Comparison of ENCODE assay signal across 10 mouse cellular contexts in genomic region chr10:127530945-127531344, GRCm38 (mm10). TPM values are rescaled to one million over a fixed set of nuclear protein-coding genes. Genes with fewer than 3 reads are reported as not detected.
DNase-seq lines count a peak whose midpoint lies in the region; ATAC-seq lines count a peak whose summit lies in the region.
"Had no signal": no experiment of that assay in that cellular context is flagged by ENCODE, and none has a peak within 500 bp of the region (broad histone marks: within the 10 kb centered on the region; RNA-seq: fewer than 3 reads in every experiment).

No protein-coding gene starts in this region.

- peak overlapping the region; percentile 36 for H3K4me2 ChIP-seq in kidney, embryonic 16.5 days (replicated peaks; ENCODE audit: low read depth, low read length)
- peak overlapping the region; percentile 66 for H3K4me2 ChIP-seq in forebrain, embryonic 14.5 days (ENCODE audit: low read length)
- H3K4me2 ChIP-seq in limb, embryonic 12.5 days = peak overlapping the region; percentile 56
- H3K4me2 ChIP-seq in neural tube, embryonic 14.5 days (ENCODE audit: low read depth, low read length) = peak overlapping the region; percentile 86

- H3K27ac ChIP-seq in kidney, embryonic 16.5 days (ENCODE audit: low read length) = no peak overlapping the region
- H3K27ac ChIP-seq in forebrain, embryonic 14.5 days (ENCODE audit: low read depth, low read length) = no peak overlapping the region
- H3K27ac ChIP-seq in limb, embryonic 12.5 days = no peak overlapping the region
- H3K27ac ChIP-seq in neural tube, embryonic 14.5 days (ENCODE audit: low read depth, low read length) = peak overlapping the region; percentile 84

- H3K9ac ChIP-seq in kidney, embryonic 16.5 days (replicated peaks; ENCODE audit: low read length) = no peak overlapping the region
- H3K9ac ChIP-seq in forebrain, embryonic 14.5 days (ENCODE audit: low read length) = peak overlapping the region; percentile 45
- H3K9ac ChIP-seq in limb, embryonic 12.5 days (replicated peaks) = peak overlapping the region; percentile 23; the same call in 1 of the 2 replicates
- H3K9ac ChIP-seq in neural tube, embryonic 14.5 days (replicated peaks; ENCODE audit: low read depth, low read length) = peak overlapping the region; percentile 48

- peaks cover 37% of the 10 kb centered on the region for H3K4me1 ChIP-seq in kidney, embryonic 16.5 days (ENCODE audit: insufficient read depth, low read length)
- H3K4me1 ChIP-seq in forebrain, embryonic 14.5 days (ENCODE audit: control insufficient read depth, insufficient read depth, low read length) = peaks cover 60% of the 10 kb centered on the region
- H3K4me1 ChIP-seq in limb, embryonic 12.5 days (replicated peaks) = peaks cover 89% of the 10 kb centered on the region
- peaks cover 80% of the 10 kb centered on the region for H3K4me1 ChIP-seq in neural tube, embryonic 14.5 days (ENCODE audit: control insufficient read depth, insufficient read depth, low read length)

- DNase-seq in kidney, adult 18-20 months = no peak
- DNase-seq in forebrain, embryonic 14.5 days (ENCODE audit: low spot score) = no peak
- DNase-seq in ovary, postnatal 10 days (ENCODE audit: low spot score) = no peak
- DNase-seq in adrenal gland, postnatal 10 days = no peak
- DNase-seq: layer of hippocampus, postnatal 36 days; thymus, postnatal 36 days had no signal

- no peak overlapping the region; the same call in 1 of the 2 replicates for H3K4me3 ChIP-seq in kidney, embryonic 16.5 days (ENCODE audit: low read length)
- H3K4me3 ChIP-seq in forebrain, embryonic 14.5 days (ENCODE audit: low read depth, low read length) = peak overlapping the region; percentile 21
- H3K4me3 ChIP-seq in limb, embryonic 12.5 days (replicated peaks) = peak overlapping the region; percentile 28
- H3K4me3 ChIP-seq in neural tube, embryonic 14.5 days (ENCODE audit: low read depth, low read length) = peak overlapping the region; percentile 67
- H3K4me3 ChIP-seq: myocyte had no signal

- no peaks in the 10 kb centered on the region for H3K9me3 ChIP-seq in kidney, embryonic 16.5 days (ENCODE audit: low read length)
- H3K9me3 ChIP-seq in forebrain, embryonic 14.5 days (replicated peaks; ENCODE audit: control insufficient read depth, low read length) = no peaks in the 10 kb centered on the region
- no peaks in the 10 kb centered on the region for H3K9me3 ChIP-seq in limb, embryonic 12.5 days
- no peaks in the 10 kb centered on the region for H3K9me3 ChIP-seq in neural tube, embryonic 14.5 days (ENCODE audit: control insufficient read depth, low read length)

- no peaks in the 10 kb centered on the region for H3K36me3 ChIP-seq in kidney, embryonic 16.5 days (ENCODE audit: insufficient read depth, low read length)
- no peaks in the 10 kb centered on the region for H3K36me3 ChIP-seq in forebrain, embryonic 14.5 days (ENCODE audit: control insufficient read depth, insufficient read depth, low read length)
- H3K36me3 ChIP-seq in limb, embryonic 12.5 days = no peaks in the 10 kb centered on the region
- no peaks in the 10 kb centered on the region for H3K36me3 ChIP-seq in neural tube, embryonic 14.5 days (ENCODE audit: control insufficient read depth, insufficient read depth, low read length)

- no peak for ATAC-seq in kidney, embryonic 16.5 days (ENCODE audit: low FRiP score, low TSS enrichment)
- no peak for ATAC-seq in forebrain, embryonic 14.5 days
- ATAC-seq in limb, embryonic 12.5 days (ENCODE audit: insufficient number of reproducible peaks, insufficient read depth, low FRiP score, low TSS enrichment, low read depth) = 0 out of 2 replicates have a peak, but pooled peaks have one; percentile 11
- peak; percentile 3; the same call in 1 of the 2 replicates for ATAC-seq in neural tube, embryonic 14.5 days (ENCODE audit: low read depth)

- peaks cover 100% of the 10 kb centered on the region for H3K27me3 ChIP-seq in kidney, embryonic 16.5 days (ENCODE audit: insufficient read depth, low read length)
- peaks cover 85% of the 10 kb centered on the region for H3K27me3 ChIP-seq in forebrain, embryonic 14.5 days (replicated peaks; ENCODE audit: control insufficient read depth, insufficient read depth, low read length)
- peaks cover 100% of the 10 kb centered on the region for H3K27me3 ChIP-seq in limb, embryonic 12.5 days
- no peaks in the 10 kb centered on the region for H3K27me3 ChIP-seq in neural tube, embryonic 14.5 days (ENCODE audit: control insufficient read depth, insufficient read depth, low read length)

- under 1% methylated on average over 20 of the region's 25 CpGs for WGBS in kidney, embryonic 16.5 days
- 2% methylated on average over 20 of the region's 25 CpGs for WGBS in forebrain, embryonic 14.5 days
- 1% methylated on average over 14 of the region's 25 CpGs for WGBS in limb, embryonic 12.5 days
- WGBS in neural tube, embryonic 14.5 days = under 1% methylated on average over 21 of the region's 25 CpGs

RNA-seq across cellular contexts. Expression of gene Nxph4, which starts 3.4 kb away (rescaled TPM):
- 1.8 and 2.3 TPM in 2 replicates for polyA plus RNA-seq in kidney, embryonic 16.5 days (2015; fragmentation: Nextera tagmentation; extraction: Ambion mirVana)
- polyA plus RNA-seq in forebrain, embryonic 14.5 days (2014; fragmentation: Nextera tagmentation; extraction: Ambion mirVana) = 32.1 and 35.4 TPM in 2 replicates
- 4.2 and 6.3 TPM in 2 replicates for polyA plus RNA-seq in limb, embryonic 12.5 days (2016; fragmentation: Nextera tagmentation; extraction: Ambion mirVana)
- 80.1 and 80.4 TPM in 2 replicates for polyA plus RNA-seq in neural tube, embryonic 14.5 days (2014; fragmentation: Nextera tagmentation; extraction: Ambion mirVana)
- total RNA-seq in adrenal gland, postnatal 10 days (2021) = 1 to 10 TPM; 5.3 TPM

RNA-seq across cellular contexts. Expression of gene Shmt2, which starts 8.7 kb away (rescaled TPM):
- polyA plus RNA-seq in kidney, embryonic 16.5 days (2015; fragmentation: Nextera tagmentation; extraction: Ambion mirVana) = 119 and 123 TPM in 2 replicates
- polyA plus RNA-seq in forebrain, embryonic 14.5 days (2014; fragmentation: Nextera tagmentation; extraction: Ambion mirVana) = 53.1 and 65.1 TPM in 2 replicates
- polyA plus RNA-seq in limb, embryonic 12.5 days (2016; fragmentation: Nextera tagmentation; extraction: Ambion mirVana) = 96.8 and 98.1 TPM in 2 replicates
- 44.9 and 46.8 TPM in 2 replicates for polyA plus RNA-seq in neural tube, embryonic 14.5 days (2014; fragmentation: Nextera tagmentation; extraction: Ambion mirVana)
- 10 to 100 TPM; 56.1 to 57.7 TPM for total RNA-seq in adrenal gland, postnatal 10 days (2021)

RNA-seq across cellular contexts. Expression of gene Ndufa4l2, which starts 16.2 kb away (rescaled TPM):
- 74.4 and 77.3 TPM in 2 replicates for polyA plus RNA-seq in kidney, embryonic 16.5 days (2015; fragmentation: Nextera tagmentation; extraction: Ambion mirVana)
- polyA plus RNA-seq in forebrain, embryonic 14.5 days (2014; fragmentation: Nextera tagmentation; extraction: Ambion mirVana) = 12.5 and 17.2 TPM in 2 replicates
- 0.60 and 1.6 TPM in 2 replicates for polyA plus RNA-seq in limb, embryonic 12.5 days (2016; fragmentation: Nextera tagmentation; extraction: Ambion mirVana)
- polyA plus RNA-seq in neural tube, embryonic 14.5 days (2014; fragmentation: Nextera tagmentation; extraction: Ambion mirVana) = 9.7 and 13.5 TPM in 2 replicates
- 10 to 100 TPM; 49.3 to 56.4 TPM for total RNA-seq in adrenal gland, postnatal 10 days (2021)

RNA-seq across cellular contexts. Expression of gene Stac3, which starts 29.5 kb away (rescaled TPM):
- polyA plus RNA-seq in kidney, embryonic 16.5 days (2015; fragmentation: Nextera tagmentation; extraction: Ambion mirVana) = 0.85 and 1.9 TPM in 2 replicates
- polyA plus RNA-seq in forebrain, embryonic 14.5 days (2014; fragmentation: Nextera tagmentation; extraction: Ambion mirVana) = 0.41 TPM in 1 of 2 replicates, not detected in the other
- 11.5 and 11.7 TPM in 2 replicates for polyA plus RNA-seq in limb, embryonic 12.5 days (2016; fragmentation: Nextera tagmentation; extraction: Ambion mirVana)
- polyA plus RNA-seq in neural tube, embryonic 14.5 days (2014; fragmentation: Nextera tagmentation; extraction: Ambion mirVana) = 0.31 TPM in 1 of 2 replicates, not detected in the other
- 10 to 100 TPM in 1 of 2 experiments, 1 to 10 TPM in 1; 5.2 to 16.9 TPM for total RNA-seq in adrenal gland, postnatal 10 days (2021)

Comparison
In these comparisons a context has a peak if more than half of its experiments do, and no peak if none do; other contexts are left out.
1. ATAC-seq: peak in limb, embryonic 12.5 days (single experiment) and neural tube, embryonic 14.5 days (single experiment); none in kidney, embryonic 16.5 days (single experiment) and forebrain, embryonic 14.5 days (single experiment).
2. H3K4me2 ChIP-seq: peak in every context shown above with its lines; median percentile 86 in neural tube, embryonic 14.5 days; 66 in forebrain, embryonic 14.5 days; 56 in limb, embryonic 12.5 days; 36 in kidney, embryonic 16.5 days.